Mouse (Mus musculus) CH12.LX (cell line): Measurements from ENCODE around the gene Chrnb1. TPM values are rescaled to one million over a fixed set of nuclear protein-coding genes. Genes with fewer than 3 reads are reported as not detected.

Experiments used
- DNase-seq: peaks from one replicate; pipeline ENCODE4 v3.0.0-alpha.2; 2013; ENCODE audit errors: extremely low read depth
- H3K27ac ChIP-seq: 2 replicates; pipeline ENCODE4 v1.5.1; 2012; ENCODE audit warnings: low read depth, mild to moderate bottlenecking, control low read depth, moderate library complexity; ENCODE audit not compliant: insufficient read depth
- H3K27me3 ChIP-seq: replicated peaks from 2 replicates; pipeline ENCODE3; 2012; ENCODE audit warnings: inconsistent platforms
- H3K36me3 ChIP-seq, 2 experiments: replicated peaks in 1 of 2; 2 replicates each; pipeline versions ENCODE3 to v1.6.1; 2012; ENCODE audit warnings: inconsistent platforms in 1 of 2, low read length in 1 of 2, mild to moderate bottlenecking in 1 of 2, mixed read lengths in 1 of 2, moderate library complexity in 1 of 2; ENCODE audit not compliant: control insufficient read depth in 1 of 2, insufficient read depth in 1 of 2
- H3K4me1 ChIP-seq, 2 experiments: 2 replicates each; pipeline ENCODE4 v1.6.1; 2012; ENCODE audit warnings: inconsistent platforms in 1 of 2, moderate library complexity in 1 of 2; ENCODE audit not compliant: insufficient read depth in 2 of 2, control insufficient read depth in 1 of 2
- H3K4me2 ChIP-seq: 2 replicates; pipeline ENCODE4 v1.6.1; 2012; ENCODE audit warnings: low read depth, mild to moderate bottlenecking, control low read depth; ENCODE audit not compliant: poor library complexity, insufficient read depth, severe bottlenecking
- H3K4me3 ChIP-seq, 3 experiments: fragments of 150-350 bp in 1 of 3; sonication (generic) in 1 of 3; replicated peaks in 1 of 3; 2 replicates each; pipeline versions ENCODE3 to v1.5.1; 2011 to 2012; ENCODE audit warnings: low read depth in 2 of 3, low read length in 2 of 3, mild to moderate bottlenecking in 2 of 3, moderate library complexity in 2 of 3, control low read depth in 1 of 3, improper control_type of control experiment in 1 of 3, inconsistent platforms in 1 of 3, mixed read lengths in 1 of 3; ENCODE audit not compliant: poor library complexity in 1 of 3
- H3K79me2 ChIP-seq: replicated peaks from 2 replicates; pipeline ENCODE4 v1.6.1; 2012; ENCODE audit warnings: mild to moderate bottlenecking, moderate library complexity; ENCODE audit not compliant: control insufficient read depth, poor library complexity, insufficient read depth, severe bottlenecking; ENCODE audit errors: extremely low read depth
- H3K9ac ChIP-seq: 2 replicates; pipeline ENCODE4 v1.6.1; 2012; ENCODE audit warnings: low read depth, mild to moderate bottlenecking, control low read depth, moderate library complexity; ENCODE audit not compliant: insufficient read depth
- H3K9me3 ChIP-seq: replicated peaks from 2 replicates; pipeline ENCODE3; 2012; ENCODE audit warnings: low read length, inconsistent platforms, mixed read lengths
- CHD1 ChIP-seq: IDR thresholded peaks from 2 replicates; pipeline ENCODE4 v1.6.1; 2012; ENCODE audit warnings: low read depth, low read length, improper control_type of control experiment, inconsistent platforms
- E2F4 ChIP-seq: IDR thresholded peaks from 2 replicates; pipeline ENCODE4 v1.6.1; 2011; ENCODE audit warnings: low read depth, low read length, improper control_type of control experiment; ENCODE audit not compliant: insufficient replicate concordance
- IRF4 ChIP-seq: IDR thresholded peaks from 2 replicates; pipeline ENCODE4 v1.6.1; 2014; ENCODE audit warnings: low read depth, mild to moderate bottlenecking, inconsistent platforms, low read length, improper control_type of control experiment
- KAT2A ChIP-seq: IDR thresholded peaks from 2 replicates; pipeline ENCODE4 v1.6.1; 2012; ENCODE audit warnings: low read length, improper control_type of control experiment, inconsistent platforms; ENCODE audit not compliant: insufficient replicate concordance
- MXI1 ChIP-seq: IDR thresholded peaks from 2 replicates; pipeline ENCODE4 v1.6.1; 2011; ENCODE audit warnings: mild to moderate bottlenecking, low read depth, low read length, improper control_type of control experiment
- MYC ChIP-seq: IDR thresholded peaks from 2 replicates; pipeline ENCODE4 v1.6.1; 2011; ENCODE audit warnings: low read depth, mild to moderate bottlenecking, improper control_type of control experiment, low read length
- NRF1 ChIP-seq: IDR thresholded peaks from 2 replicates; pipeline ENCODE4 v1.6.1; 2014; ENCODE audit warnings: low read depth, mild to moderate bottlenecking, inconsistent platforms, low read length, improper control_type of control experiment, moderate library complexity
- USF1 ChIP-seq: IDR thresholded peaks from 2 replicates; pipeline ENCODE4 v1.6.1; 2014; ENCODE audit warnings: low read depth, mild to moderate bottlenecking, inconsistent platforms, low read length, improper control_type of control experiment
- USF2 ChIP-seq: conservative IDR thresholded peaks from 2 replicates; pipeline ENCODE4 v1.6.1; 2011; ENCODE audit warnings: low read depth, low read length, improper control_type of control experiment
- ZNF384 ChIP-seq: IDR thresholded peaks from 2 replicates; pipeline ENCODE4 v1.6.1; 2012; ENCODE audit warnings: low read depth, low read length, improper control_type of control experiment, inconsistent platforms
- dilution Hi-C: fragments of 300-500 bp; cut with MboI; formaldehyde crosslinking; loops from 2 replicates; pipeline ENCODE4 v1.14.3; 2020; ENCODE audit warnings: low sequenced_read_pairs; ENCODE audit not compliant: extremely low pct_unique_long_range_greater_than_20kb, extremely low pct_ligation_motif_present
- in situ Hi-C: fragments of 300-500 bp; cut with MboI; formaldehyde crosslinking; loops from 3 replicates; pipeline ENCODE4 v1.14.3; 2019; ENCODE audit warnings: low sequenced_read_pairs, low pct_ligation_motif_present, low pct_unique_long_range_greater_than_20kb, mixed read lengths
- polyA plus RNA-seq: library from polyadenylated mRNA; unstranded; fragments of >175 nt; gene quantifications from 2 replicates; pipeline ENCODE4 v1.2.1, GENCODE M21; 2012; ENCODE audit warnings: low read depth; ENCODE audit not compliant: insufficient read length
- total RNA-seq, 2 experiments: library from RNA; depleted of rRNA; stranded (reverse); fragments of 300-350 nt in 1 of 2; fragments of >200 nt in 1 of 2; gene quantifications; 2 replicates each; pipeline ENCODE4 v1.2.3; 2012 to 2014

The Chrnb1 gene
- total and polyA plus RNA-seq, 3 experiments = 1.9 to 5.9 (median 2.2) TPM

- Histone ChIP-seq H3K4me2 (peak overlapping the region; percentile 42; the same call in 1 of the 2 replicates), H3K4me3 (no peak overlapping the region), H3K36me3 (peaks cover 8 to 48% of the 10 kb centered on the region in 2 experiments), H3K9me3 (no peaks in the 10 kb centered on the region), H3K4me1 (peaks cover 5 to 51% of the 10 kb centered on the region in 2 experiments), H3K27me3 (no peaks in the 10 kb centered on the region), H3K79me2 (peaks cover 97% of the 10 kb centered on the region), H3K27ac (no peak overlapping the region), H3K9ac (no peak overlapping the region)
- in situ Hi-C loops (no loop called here), dilution Hi-C loops (no loop called here)
- no peak for DNase-seq
- TF ChIP-seq ZNF384 (0 out of 2 replicates have a peak, but pooled peaks have one; percentile 1), MXI1 (no peak), CHD1 (no peak)
Measured at GRCm38 (mm10) chr11:69752686-69753085, 43.1 kb downstream of the Chrnb1 start.

DNA sequence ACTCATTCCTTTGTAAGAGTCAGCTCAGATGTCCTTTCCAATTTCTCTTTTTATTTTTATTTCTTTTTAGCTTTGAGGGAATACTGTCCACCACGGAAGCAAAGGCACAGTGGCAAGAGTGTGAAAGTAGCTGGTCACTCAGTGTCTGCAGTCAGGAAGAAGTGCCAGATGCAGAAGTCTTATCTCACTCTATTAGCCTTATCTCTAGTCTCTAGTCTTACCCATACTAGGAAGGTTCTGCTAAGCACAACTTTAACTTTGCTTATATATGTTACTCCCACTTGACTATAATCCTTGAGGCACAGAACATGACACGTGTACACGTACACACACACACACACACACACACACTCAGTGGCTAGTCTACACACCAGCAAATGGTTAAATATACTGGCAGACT, 44.1 kb downstream of the Chrnb1 start:
- no peak overlapping the region for H3K4me3 ChIP-seq
- no peak overlapping the region for H3K4me2 ChIP-seq
- H3K9ac ChIP-seq = no peak overlapping the region
- H3K36me3 ChIP-seq = peaks cover 18 to 57% of the 10 kb centered on the region in 2 experiments
- no peaks in the 10 kb centered on the region for H3K9me3 ChIP-seq
- DNase-seq = no peak
- peaks cover 5 to 47% of the 10 kb centered on the region in 2 experiments for H3K4me1 ChIP-seq
- dilution Hi-C loops (no loop called here), in situ Hi-C loops (no loop called here)
- no peaks in the 10 kb centered on the region for H3K27me3 ChIP-seq
- no peak overlapping the region for H3K27ac ChIP-seq
- TF ChIP-seq USF2 (no peak), NRF1 (no peak), USF1 (no peak), KAT2A (no peak), MYC (no peak), E2F4 (no peak), IRF4 (no peak)
- H3K79me2 ChIP-seq = peaks cover 89% of the 10 kb centered on the region

Other genes starting within 250 kb of the Chrnb1 start
Only the 20 nearest of the 45 such genes appear.
- gene Tnfsf13, start 110.2 kb downstream of the Chrnb1 start, total RNA-seq (2012; rRNA removed) = 0.08 and 0.21 TPM in 2 replicates
- gene Tnfsf13, start 110.2 kb downstream of the Chrnb1 start, total RNA-seq (2014; rRNA removed) = 0.32 and 0.35 TPM in 2 replicates
- gene Tnfsf13, start 110.2 kb downstream of the Chrnb1 start, polyA plus RNA-seq = 0.63 and 1.0 TPM in 2 replicates
- not detected in 2 replicates for gene Tnfsf12, start 100.1 kb downstream of the Chrnb1 start, total RNA-seq (2012; rRNA removed)
- not detected in 2 replicates for gene Tnfsf12, start 100.1 kb downstream of the Chrnb1 start, total RNA-seq (2014; rRNA removed)
- 0.26 TPM in 1 of 2 replicates, not detected in the other for gene Tnfsf12, start 100.1 kb downstream of the Chrnb1 start, polyA plus RNA-seq
- 0.08 TPM in 2 replicates for gene Tnfsfm13, start 99.8 kb downstream of the Chrnb1 start, total RNA-seq (2012; rRNA removed)
- not detected in 2 replicates for gene Tnfsfm13, start 99.8 kb downstream of the Chrnb1 start, total RNA-seq (2014; rRNA removed)
- 0.25 TPM in 1 of 2 replicates, not detected in the other for gene Tnfsfm13, start 99.8 kb downstream of the Chrnb1 start, polyA plus RNA-seq
- 44.5 and 45.0 TPM in 2 replicates for gene Polr2a, start 37.3 kb downstream of the Chrnb1 start, total RNA-seq (2012; rRNA removed)
- 10.3 and 14.8 TPM in 2 replicates for gene Polr2a, start 37.3 kb downstream of the Chrnb1 start, total RNA-seq (2014; rRNA removed)
- gene Polr2a, start 37.3 kb downstream of the Chrnb1 start, polyA plus RNA-seq = 137 and 162 TPM in 2 replicates
- not detected in 2 replicates for gene Slc35g3, start 34.0 kb downstream of the Chrnb1 start, total RNA-seq (2012; rRNA removed)
- gene Slc35g3, start 34.0 kb downstream of the Chrnb1 start, total RNA-seq (2014; rRNA removed) = not detected in 2 replicates
- not detected in 2 replicates for gene Slc35g3, start 34.0 kb downstream of the Chrnb1 start, polyA plus RNA-seq
- gene Zbtb4, start 30.0 kb downstream of the Chrnb1 start, total RNA-seq (2012; rRNA removed) = 3.4 TPM in 2 replicates
- gene Zbtb4, start 30.0 kb downstream of the Chrnb1 start, total RNA-seq (2014; rRNA removed) = 0.75 and 0.77 TPM in 2 replicates
- gene Zbtb4, start 30.0 kb downstream of the Chrnb1 start, polyA plus RNA-seq = 2.3 and 3.0 TPM in 2 replicates
- gene Fgf11, start 5.9 kb upstream of the Chrnb1 start, total RNA-seq (2012; rRNA removed) = 0.92 and 0.93 TPM in 2 replicates
- gene Fgf11, start 5.9 kb upstream of the Chrnb1 start, total RNA-seq (2014; rRNA removed) = 1.6 and 1.8 TPM in 2 replicates
- 3.7 and 3.9 TPM in 2 replicates for gene Fgf11, start 5.9 kb upstream of the Chrnb1 start, polyA plus RNA-seq
- 0.08 TPM in 2 replicates for gene Tmem102, start 9.7 kb upstream of the Chrnb1 start, total RNA-seq (2012; rRNA removed)
- gene Tmem102, start 9.7 kb upstream of the Chrnb1 start, total RNA-seq (2014; rRNA removed) = not detected in 2 replicates
- gene Tmem102, start 9.7 kb upstream of the Chrnb1 start, polyA plus RNA-seq = 0.16 TPM in 1 of 2 replicates, not detected in the other
- gene Gm39566, start 19.4 kb upstream of the Chrnb1 start, total RNA-seq (2012; rRNA removed) = not detected in 2 replicates
- not detected in 2 replicates for gene Gm39566, start 19.4 kb upstream of the Chrnb1 start, total RNA-seq (2014; rRNA removed)
- gene Gm39566, start 19.4 kb upstream of the Chrnb1 start, polyA plus RNA-seq = not detected in 2 replicates
- gene Spem2, start 22.5 kb upstream of the Chrnb1 start, total RNA-seq (2012; rRNA removed) = not detected in 2 replicates
- not detected in 2 replicates for gene Spem2, start 22.5 kb upstream of the Chrnb1 start, total RNA-seq (2014; rRNA removed)
- gene Spem2, start 22.5 kb upstream of the Chrnb1 start, polyA plus RNA-seq = not detected in 2 replicates
- gene Spem1, start 26.2 kb upstream of the Chrnb1 start, total RNA-seq (2012; rRNA removed) = not detected in 2 replicates
- not detected in 2 replicates for gene Spem1, start 26.2 kb upstream of the Chrnb1 start, total RNA-seq (2014; rRNA removed)
- not detected in 2 replicates for gene Spem1, start 26.2 kb upstream of the Chrnb1 start, polyA plus RNA-seq
- gene Nlgn2, start 41.8 kb upstream of the Chrnb1 start, total RNA-seq (2012; rRNA removed) = 0.55 and 1.3 TPM in 2 replicates
- 0.20 and 0.95 TPM in 2 replicates for gene Nlgn2, start 41.8 kb upstream of the Chrnb1 start, total RNA-seq (2014; rRNA removed)
- gene Nlgn2, start 41.8 kb upstream of the Chrnb1 start, polyA plus RNA-seq = 1.1 and 1.2 TPM in 2 replicates
- gene Tmem256, start 42.6 kb upstream of the Chrnb1 start, total RNA-seq (2012; rRNA removed) = 203 and 206 TPM in 2 replicates
- 262 and 327 TPM in 2 replicates for gene Tmem256, start 42.6 kb upstream of the Chrnb1 start, total RNA-seq (2014; rRNA removed)
- gene Tmem256, start 42.6 kb upstream of the Chrnb1 start, polyA plus RNA-seq = 185 and 218 TPM in 2 replicates
- gene Plscr3, start 50.4 kb upstream of the Chrnb1 start, total RNA-seq (2012; rRNA removed) = 2.4 and 2.9 TPM in 2 replicates
- gene Plscr3, start 50.4 kb upstream of the Chrnb1 start, total RNA-seq (2014; rRNA removed) = 2.0 and 2.5 TPM in 2 replicates
- 12.5 and 15.3 TPM in 2 replicates for gene Plscr3, start 50.4 kb upstream of the Chrnb1 start, polyA plus RNA-seq
- gene Tnk1, start 62.8 kb upstream of the Chrnb1 start, total RNA-seq (2012; rRNA removed) = 0.13 TPM in 1 of 2 replicates, not detected in the other
- gene Tnk1, start 62.8 kb upstream of the Chrnb1 start, total RNA-seq (2014; rRNA removed) = not detected in 2 replicates
- gene Tnk1, start 62.8 kb upstream of the Chrnb1 start, polyA plus RNA-seq = 0.22 and 0.30 TPM in 2 replicates
- not detected in 2 replicates for gene Tmem95, start 82.1 kb upstream of the Chrnb1 start, total RNA-seq (2012; rRNA removed)
- not detected in 2 replicates for gene Tmem95, start 82.1 kb upstream of the Chrnb1 start, total RNA-seq (2014; rRNA removed)
- gene Tmem95, start 82.1 kb upstream of the Chrnb1 start, polyA plus RNA-seq = not detected in 2 replicates
- 3.3 and 3.9 TPM in 2 replicates for gene Kctd11, start 85.5 kb upstream of the Chrnb1 start, total RNA-seq (2012; rRNA removed)
- gene Kctd11, start 85.5 kb upstream of the Chrnb1 start, total RNA-seq (2014; rRNA removed) = 1.3 and 1.8 TPM in 2 replicates
- 1.5 and 2.1 TPM in 2 replicates for gene Kctd11, start 85.5 kb upstream of the Chrnb1 start, polyA plus RNA-seq
- 38.9 and 39.6 TPM in 2 replicates for gene Acap1, start 99.6 kb upstream of the Chrnb1 start, total RNA-seq (2012; rRNA removed)
- 58.2 and 66.2 TPM in 2 replicates for gene Acap1, start 99.6 kb upstream of the Chrnb1 start, total RNA-seq (2014; rRNA removed)
- gene Acap1, start 99.6 kb upstream of the Chrnb1 start, polyA plus RNA-seq = 66.7 and 70.9 TPM in 2 replicates
- 0.34 and 0.59 TPM in 2 replicates for gene 2810408A11Rik, start 105.0 kb upstream of the Chrnb1 start, total RNA-seq (2012; rRNA removed)
- 0.35 and 0.86 TPM in 2 replicates for gene 2810408A11Rik, start 105.0 kb upstream of the Chrnb1 start, total RNA-seq (2014; rRNA removed)
- 0.33 and 0.41 TPM in 2 replicates for gene 2810408A11Rik, start 105.0 kb upstream of the Chrnb1 start, polyA plus RNA-seq
- 51.0 and 56.1 TPM in 2 replicates for gene Neurl4, start 105.1 kb upstream of the Chrnb1 start, total RNA-seq (2012; rRNA removed)
- 21.4 and 22.9 TPM in 2 replicates for gene Neurl4, start 105.1 kb upstream of the Chrnb1 start, total RNA-seq (2014; rRNA removed)
- gene Neurl4, start 105.1 kb upstream of the Chrnb1 start, polyA plus RNA-seq = 40.1 and 46.2 TPM in 2 replicates